Mouse (Mus musculus) liver, embryonic 14.5 days (tissue): ENCODE data around the gene Fndc9.

ENCODE experiments used
- CTCF ChIP-seq: IDR thresholded peaks from 2 replicates; pipeline ENCODE4 v1.5.1; 2016; ENCODE audit warnings: antibody characterized with exemption, low read depth, control low read depth
- EP300 ChIP-seq: IDR thresholded peaks from 2 replicates; pipeline ENCODE4 v1.6.1; 2016; ENCODE audit warnings: antibody characterized with exemption, low read depth

GRCm38 (mm10) chr11:46241985-46242384 is 6.7 kb downstream of the Fndc9 start:
- no peak for TF ChIP-seq EP300
- no peak for TF ChIP-seq CTCF
